Mouse (Mus musculus): Measurements from ENCODE around the gene Ugt1a8.

GRCm38 (mm10) chr1:88262255-88262654, 174.6 kb downstream of the Ugt1a8 start:
- TF ChIP-seq CTCF (conservative IDR thresholded peaks at IDR 0.05; ENCODE audit: insufficient read depth, insufficient read length, low read depth, low read length) (no peak), POLR2A (IDR thresholded peaks at IDR 0.05; ENCODE audit: low read depth, low read length) (no peak)
